Mouse (Mus musculus) ES-Bruce4 (cell line): ENCODE results near the gene Clca3b.

ENCODE experiments used
- CTCF ChIP-seq: IDR thresholded peaks from one replicate; pipeline ENCODE4 v1.8.1; 2011; ENCODE audit warnings: low read depth, low read length
- EP300 ChIP-seq: IDR thresholded peaks from 2 replicates; pipeline ENCODE4 v1.6.1; 2011; ENCODE audit warnings: low read depth, low read length; ENCODE audit not compliant: insufficient read depth
- POLR2A ChIP-seq: IDR thresholded peaks from one replicate; pipeline ENCODE4 v1.8.1; 2011; ENCODE audit warnings: low read length; ENCODE audit not compliant: insufficient read depth

GRCm38 (mm10) chr3:144825151-144825550 lies 24.0 kb downstream of the Clca3b start:
- TF ChIP-seq CTCF = peak; percentile 77
- TF ChIP-seq POLR2A = no peak
- TF ChIP-seq EP300 = no peak
